Mouse (Mus musculus) G1E (cell line): ENCODE data around the gene Sox5.

Experiments
- CTCF ChIP-seq: IDR thresholded peaks from 2 replicates; pipeline ENCODE4 v1.5.1; 2012; ENCODE audit warnings: low read depth, low read length, inconsistent platforms, mixed read lengths
- GATA1 ChIP-seq: IDR thresholded peaks from 2 replicates; pipeline ENCODE4 v1.6.1; 2012; ENCODE audit warnings: borderline replicate concordance, low read length, inconsistent platforms, mixed read lengths
- POLR2AphosphoS5 ChIP-seq: IDR thresholded peaks from 2 replicates; pipeline ENCODE4 v1.6.1; 2012; ENCODE audit warnings: low read depth, low read length, inconsistent platforms; ENCODE audit not compliant: insufficient replicate concordance

GRCm38 (mm10) chr6:144283191-144283590 is 498.6 kb downstream of the Sox5 start:
- TF ChIP-seq GATA1, result no peak
- no peak for TF ChIP-seq CTCF
- TF ChIP-seq POLR2AphosphoS5, result no peak
